Mouse (Mus musculus): ENCODE results near the gene Rpl36al. TPM values are rescaled to one million over a fixed set of nuclear protein-coding genes. Genes with fewer than 3 reads are reported as not detected.

The Rpl36al gene
- polyA plus RNA-seq, 1 experiment from 2014 or later = 567 TPM

Small RNA genes within 50 kb of the gene (microRNA-seq; reads per million reads assigned to microRNA genes)
- gene Gm47287 = not detected
- gene Gm47295 = 0.90 reads per million

Other genes starting within 250 kb of the Rpl36al start
- 1,386 and 1,412 TPM in 2 replicates for gene Rps29, start 24.9 kb downstream of the Rpl36al start, polyA plus RNA-seq (2016; fragmentation: Nextera tagmentation; extraction: Ambion mirVana)
- gene Lrr1, start 15.3 kb downstream of the Rpl36al start, polyA plus RNA-seq (2016; fragmentation: Nextera tagmentation; extraction: Ambion mirVana) = 37.1 and 41.2 TPM in 2 replicates
- 28.3 and 30.9 TPM in 2 replicates for gene Mgat2, start 74 bp upstream of the Rpl36al start, polyA plus RNA-seq (2016; fragmentation: Nextera tagmentation; extraction: Ambion mirVana)
- gene Gm49383, start 13.0 kb upstream of the Rpl36al start, polyA plus RNA-seq (2016; fragmentation: Nextera tagmentation; extraction: Ambion mirVana) = 62.2 and 67.8 TPM in 2 replicates
- gene Dnaaf2, start 14.3 kb upstream of the Rpl36al start, polyA plus RNA-seq (2016; fragmentation: Nextera tagmentation; extraction: Ambion mirVana) = 16.3 and 19.0 TPM in 2 replicates
- gene Gm49384, start 20.2 kb upstream of the Rpl36al start, polyA plus RNA-seq (2016; fragmentation: Nextera tagmentation; extraction: Ambion mirVana) = 51.8 and 59.4 TPM in 2 replicates
- gene Pole2, start 44.1 kb upstream of the Rpl36al start, polyA plus RNA-seq (2016; fragmentation: Nextera tagmentation; extraction: Ambion mirVana) = 37.5 and 38.2 TPM in 2 replicates
- gene Klhdc1, start 57.1 kb upstream of the Rpl36al start, polyA plus RNA-seq (2016; fragmentation: Nextera tagmentation; extraction: Ambion mirVana) = 2.6 and 3.3 TPM in 2 replicates
- 198 and 202 TPM in 2 replicates for gene Klhdc2, start 112.6 kb upstream of the Rpl36al start, polyA plus RNA-seq (2016; fragmentation: Nextera tagmentation; extraction: Ambion mirVana)
- 95.2 and 97.8 TPM in 2 replicates for gene Nemf, start 173.1 kb upstream of the Rpl36al start, polyA plus RNA-seq (2016; fragmentation: Nextera tagmentation; extraction: Ambion mirVana)
- 32.6 and 33.5 TPM in 2 replicates for gene Arf6, start 188.1 kb upstream of the Rpl36al start, polyA plus RNA-seq (2016; fragmentation: Nextera tagmentation; extraction: Ambion mirVana)
- gene Gm9887, start 188.4 kb upstream of the Rpl36al start, polyA plus RNA-seq (2016; fragmentation: Nextera tagmentation; extraction: Ambion mirVana) = 0.84 and 1.2 TPM in 2 replicates